Mouse (Mus musculus): ENCODE data around the gene Noxo1. TPM values are rescaled to one million over a fixed set of nuclear protein-coding genes. Genes with fewer than 3 reads are reported as not detected.
"Not testable (repeated sequence)": the region's sequence is repeated elsewhere in the genome, so short reads cannot be mapped to it uniquely, and the experiment has no call there.

Noxo1 gene
- total RNA-seq, 2 experiments from 2014 or later, result 0.32 to 0.95 TPM

GRCm38 (mm10) chr17:24676877-24677276 lies 19.2 kb upstream of the Noxo1 start:
- DNase-seq (ENCODE audit: low spot score), result no peak

DNA sequence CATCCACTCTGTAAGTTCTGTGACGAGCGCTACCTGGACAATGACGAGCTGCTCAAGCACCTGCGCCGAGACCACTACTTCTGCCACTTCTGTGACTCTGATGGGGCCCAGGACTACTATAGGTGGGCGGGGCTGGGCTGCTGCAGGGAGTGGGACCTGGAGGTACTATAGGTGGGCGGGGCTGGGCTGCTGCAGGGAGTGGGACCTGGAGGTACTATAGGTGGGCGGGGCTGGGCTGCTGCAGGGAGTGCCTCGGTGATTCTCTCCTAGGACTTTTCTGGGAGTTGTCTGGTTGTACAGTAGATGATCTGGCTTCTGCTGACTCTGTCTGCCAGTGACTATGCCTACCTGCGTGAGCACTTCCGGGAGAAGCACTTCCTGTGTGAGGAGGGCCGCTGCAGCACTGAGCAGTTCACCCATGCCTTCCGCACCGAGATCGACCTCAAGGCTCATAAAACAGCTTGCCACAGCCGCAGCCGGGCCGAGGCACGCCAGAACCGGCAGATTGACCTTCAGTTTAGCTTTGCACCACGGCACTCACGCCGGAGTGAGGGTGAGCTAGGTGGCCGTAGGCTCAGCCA lies 18.4 kb upstream of the Noxo1 start:
- no peak for DNase-seq (ENCODE audit: low spot score)

DNA sequence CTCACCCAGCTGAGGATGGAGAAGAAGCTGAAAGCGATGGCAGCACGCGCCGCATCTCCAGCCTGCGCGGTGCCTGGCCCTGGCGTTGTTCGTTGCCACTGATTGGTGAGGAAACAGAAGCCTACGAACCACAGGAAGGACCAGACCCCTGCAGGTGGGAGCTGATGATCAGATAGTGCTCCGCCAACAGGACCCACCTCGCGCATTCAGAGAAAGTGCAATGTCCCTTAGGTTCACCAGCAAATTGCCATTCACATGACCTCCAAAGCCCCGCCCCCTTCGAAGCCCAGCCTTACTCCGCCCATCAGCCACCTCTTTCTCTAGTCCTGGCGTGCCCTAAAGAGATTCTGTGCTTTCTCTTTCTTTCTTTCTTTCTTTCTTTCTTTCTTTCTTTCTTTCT lies 9.5 kb upstream of the Noxo1 start:
- peak; percentile 36 for DNase-seq (ENCODE audit: low spot score)

- peak; percentile 57 for DNase-seq (ENCODE audit: low spot score)
Observed at GRCm38 (mm10) chr17:24687146-24687595, 8.9 kb upstream of the Noxo1 start.

- no peak for DNase-seq (ENCODE audit: low spot score)
Observed at GRCm38 (mm10) chr17:24687599-24687998, 8.4 kb upstream of the Noxo1 start.

GRCm38 (mm10) chr17:24689251-24690081 lies 6.6 kb upstream of the Noxo1 start, which contains the start of gene Syngr3:
Syngr3 (minus strand) TSS chr17:24689955.
- DNase-seq (ENCODE audit: low spot score), result no peak

- no peak for DNase-seq (ENCODE audit: low spot score)
Observed at GRCm38 (mm10) chr17:24692385-24692784, 3.6 kb upstream of the Noxo1 start.

GRCm38 (mm10) chr17:24695326-24696010 lies 566 bp upstream of the Noxo1 start:
- no peak for DNase-seq (ENCODE audit: low spot score)

- DNase-seq (ENCODE audit: low spot score), result no peak
Observed at GRCm38 (mm10) chr17:24697985-24698384, 2.0 kb downstream of the Noxo1 start.

DNA sequence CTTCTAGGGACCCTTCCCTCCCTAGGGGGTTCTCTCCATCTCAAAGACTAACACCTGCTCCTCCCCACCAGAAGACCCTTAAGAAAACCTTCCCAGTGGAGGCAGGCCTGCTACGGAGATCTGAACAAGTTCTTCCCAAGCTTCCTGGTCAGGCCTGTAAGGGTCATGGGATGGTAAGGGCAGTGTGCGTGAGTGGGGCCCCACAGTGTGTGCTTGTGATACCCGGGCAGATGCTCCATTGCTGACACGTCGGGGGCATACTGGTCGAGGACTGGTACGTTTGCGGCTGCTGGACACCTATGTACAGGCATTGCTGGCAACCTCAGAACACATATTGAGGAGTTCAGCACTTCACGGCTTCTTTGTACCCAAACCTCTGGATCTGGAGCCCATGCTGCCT lies 2.7 kb downstream of the Noxo1 start:
- no peak for DNase-seq (ENCODE audit: low spot score)

DNA sequence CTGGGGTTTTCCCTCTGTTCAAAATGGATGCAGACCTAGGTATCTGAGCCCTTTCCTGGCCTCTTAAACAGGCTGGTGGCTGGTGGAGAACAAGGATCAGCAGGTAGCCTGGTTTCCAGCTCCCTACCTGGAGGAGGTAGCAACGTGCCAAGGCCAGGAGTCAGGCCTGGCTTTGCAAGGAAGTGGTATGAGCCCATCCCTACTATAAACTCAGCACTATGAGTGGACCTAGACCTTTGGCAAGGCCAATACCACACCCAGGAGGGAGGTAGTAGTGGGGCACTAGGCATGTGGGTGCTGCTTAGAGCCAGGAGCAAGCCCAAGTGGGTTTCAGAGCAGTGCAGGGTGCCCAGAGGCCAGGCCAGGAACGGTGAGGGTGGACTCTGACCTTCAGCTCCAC lies 3.4 kb downstream of the Noxo1 start:
- DNase-seq (ENCODE audit: low spot score), result no peak

GRCm38 (mm10) chr17:24701251-24701650 lies 5.2 kb downstream of the Noxo1 start:
- DNase-seq (ENCODE audit: low spot score), result no peak

DNA sequence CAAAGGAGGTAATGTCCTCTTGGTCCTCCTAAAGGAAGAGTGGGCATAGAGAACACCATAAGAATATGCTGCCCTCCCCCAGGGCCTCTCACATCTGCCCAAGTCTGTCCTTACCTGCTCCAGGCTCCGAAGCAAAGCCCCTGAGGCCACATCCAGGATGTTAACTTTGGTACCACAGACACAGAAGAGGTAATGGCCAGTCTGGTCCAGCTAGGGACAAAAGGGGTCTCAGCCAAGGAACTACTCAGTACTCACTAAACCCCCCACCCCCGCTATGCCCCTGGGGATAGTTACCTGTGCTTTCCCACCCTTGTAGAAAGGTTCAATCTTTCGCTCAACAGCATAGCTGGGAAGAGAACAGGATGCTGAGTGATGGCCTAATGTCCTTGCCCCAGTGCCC lies 9.8 kb downstream of the Noxo1 start:
- DNase-seq (ENCODE audit: low spot score), result no peak

- peak; percentile 92 for DNase-seq (ENCODE audit: low spot score)
Observed at GRCm38 (mm10) chr17:24706982-24707800, 11.2 kb downstream of the Noxo1 start, which contains the start of gene Tbl3. Tbl3 (minus strand) TSS chr17:24707660.

DNA sequence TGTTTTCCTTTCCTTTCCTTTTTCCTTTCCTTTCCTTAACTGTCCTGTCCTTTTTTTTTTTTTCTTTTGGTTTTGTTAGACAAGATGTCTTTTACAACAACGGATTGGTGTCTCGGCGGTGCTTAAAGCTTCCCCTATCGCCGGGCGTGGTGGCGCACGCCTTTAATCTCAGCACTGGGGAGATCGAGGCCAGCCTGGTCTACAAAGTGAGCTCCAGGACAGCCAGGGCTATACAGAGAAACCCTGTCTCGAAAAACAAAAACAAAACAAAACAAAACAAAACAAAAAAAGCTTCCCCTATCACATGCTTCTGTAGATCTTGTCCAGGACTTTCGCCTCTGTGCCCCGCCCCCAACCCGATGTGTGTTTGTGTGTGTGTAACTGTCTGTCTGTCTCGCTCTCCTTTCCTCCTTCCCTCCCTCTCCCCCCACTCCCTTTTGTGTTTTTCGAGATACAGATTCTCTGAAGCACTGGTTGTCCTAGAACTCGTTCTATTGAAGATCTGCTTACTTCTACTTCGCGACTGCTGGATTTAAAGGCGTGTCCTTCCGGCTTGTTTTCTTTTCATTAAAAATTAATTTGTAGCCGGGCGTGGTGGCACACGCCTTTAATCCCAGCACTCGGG lies 11.9 kb downstream of the Noxo1 start:
- no peak for DNase-seq (ENCODE audit: low spot score)

DNA sequence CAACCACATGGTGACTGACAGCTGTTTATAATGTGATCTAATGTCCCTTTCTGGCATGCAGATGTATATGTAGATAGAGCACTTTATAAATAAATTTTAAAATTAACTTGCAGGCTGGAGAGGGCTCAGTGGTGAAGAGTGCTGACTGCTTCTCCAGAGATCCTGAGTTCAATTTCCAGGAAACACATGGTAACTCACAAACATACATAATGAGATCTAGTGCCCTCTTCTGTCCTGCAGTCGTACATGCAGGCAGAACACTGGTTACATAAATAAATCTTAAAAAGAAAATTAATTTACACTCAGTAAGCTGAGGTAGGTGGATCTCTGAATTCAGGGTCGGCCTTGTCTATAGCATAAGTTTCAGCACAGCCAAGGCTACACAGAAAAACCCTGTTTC lies 12.6 kb downstream of the Noxo1 start:
- no peak for DNase-seq (ENCODE audit: low spot score)

GRCm38 (mm10) chr17:24715556-24715955 lies 19.5 kb downstream of the Noxo1 start:
- no peak for DNase-seq (ENCODE audit: low spot score)

GRCm38 (mm10) chr17:24716166-24716682 lies 20.2 kb downstream of the Noxo1 start:
- no peak for DNase-seq (ENCODE audit: low spot score)

DNA sequence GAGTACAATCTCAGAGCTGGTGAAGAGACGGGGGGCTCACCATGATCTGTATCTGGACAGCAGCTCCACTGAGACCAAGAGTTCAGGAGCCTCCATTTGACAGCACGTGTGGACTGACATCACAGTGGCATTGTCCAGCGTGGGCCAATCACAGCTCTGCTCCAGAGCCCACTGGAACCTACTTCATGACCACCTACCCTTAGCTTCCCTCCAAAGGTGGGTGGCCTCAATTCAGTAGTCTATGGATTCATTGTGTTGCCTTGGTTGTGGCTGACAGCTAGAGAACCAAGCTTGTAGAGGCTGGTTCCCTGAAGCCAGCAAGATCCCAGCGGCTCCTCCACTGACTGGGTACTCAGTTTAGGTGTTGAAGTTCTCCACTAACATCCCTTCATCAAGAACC lies 21.9 kb downstream of the Noxo1 start, which contains the start of the genes Rnf151 and Rps2:
Rnf151 (minus strand) TSS at position 121 of the 400 bp plus-strand sequence.
Rps2 (plus strand) TSS at position 174 of the 400 bp plus-strand sequence.
- no peak for DNase-seq (ENCODE audit: low spot score)

DNA sequence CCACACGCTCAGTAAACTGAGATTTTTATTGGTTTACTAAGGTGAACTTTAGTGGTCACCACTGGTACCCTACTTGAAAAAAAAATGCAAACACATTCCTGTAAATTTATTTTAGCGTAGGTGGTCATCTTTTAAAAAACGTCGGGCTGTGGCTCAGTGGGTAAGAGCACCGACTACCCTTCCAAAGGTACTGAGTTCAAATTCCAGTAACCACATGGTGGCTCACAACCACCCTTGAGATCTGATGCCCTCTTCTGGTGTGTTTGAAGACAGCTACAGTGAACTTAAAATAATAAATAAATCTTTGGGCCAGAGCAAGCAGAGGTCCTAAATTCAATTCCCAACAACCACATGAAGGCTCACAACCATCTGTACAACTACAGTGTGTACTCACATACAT lies 22.9 kb downstream of the Noxo1 start:
- DNase-seq (ENCODE audit: low spot score), result not testable (repeated sequence)

All from gastrocnemius, adult 18-20 months (tissue).